Mouse (Mus musculus) forebrain, embryonic 16.5 days (tissue): ENCODE results near the gene Actr3b. TPM values are rescaled to one million over a fixed set of nuclear protein-coding genes. Genes with fewer than 3 reads are reported as not detected.

ENCODE experiments used
- ATAC-seq: fragments of 200-750 bp; cut with Nextera tagmentation; 2 replicates; pipeline ENCODE4 v1.8.0; 2017; ENCODE audit warnings: mild to moderate bottlenecking, moderate library complexity
- H3K27ac ChIP-seq: fragments of 300-500 bp; sonication (generic); 2 replicates; pipeline ENCODE4 v1.5.1; 2014; ENCODE audit warnings: low read length, control low read depth
- H3K27me3 ChIP-seq: fragments of 300-500 bp; sonication (generic); replicated peaks from 2 replicates; pipeline ENCODE4 v1.6.1; 2014; ENCODE audit warnings: low read length; ENCODE audit not compliant: control insufficient read depth, insufficient read depth
- H3K36me3 ChIP-seq: fragments of 300-500 bp; sonication (generic); 2 replicates; pipeline ENCODE4 v1.6.1; 2014; ENCODE audit not compliant: control insufficient read depth, insufficient read depth
- H3K4me1 ChIP-seq: fragments of 300-500 bp; sonication (generic); replicated peaks from 2 replicates; pipeline ENCODE4 v1.6.1; 2014; ENCODE audit warnings: low read length; ENCODE audit not compliant: control insufficient read depth, insufficient read depth
- H3K4me2 ChIP-seq: fragments of 300-500 bp; sonication (generic); 2 replicates; pipeline ENCODE4 v1.6.1; 2014; ENCODE audit warnings: mild to moderate bottlenecking, low read length, control low read depth
- H3K4me3 ChIP-seq: fragments of 300-500 bp; sonication (generic); replicated peaks from 2 replicates; pipeline ENCODE4 v1.5.1; 2014; ENCODE audit warnings: mild to moderate bottlenecking, low read length, control low read depth
- H3K9ac ChIP-seq: fragments of 300-500 bp; sonication (generic); replicated peaks from 2 replicates; pipeline ENCODE4 v1.6.1; 2014; ENCODE audit warnings: low read depth, low read length, control low read depth
- H3K9me3 ChIP-seq: fragments of 300-500 bp; sonication (generic); 2 replicates; pipeline ENCODE4 v1.6.1; 2016; ENCODE audit warnings: low read length; ENCODE audit not compliant: control insufficient read depth
- WGBS: fragments of 180-500 bp; shearing (Covaris S2); extraction: QIAGEN DNeasy Blood & Tissue Kit; methylation state at CpG from one replicate; pipeline ENCODE4 v1.1.7; 2014; 5-methylcytosine and 5-hydroxymethylcytosine counted together
- polyA plus RNA-seq: library from polyadenylated mRNA; unstranded; fragments of >200 nt; fragmentation: Nextera tagmentation; extraction: Ambion mirVana; gene quantifications from 2 replicates; pipeline ENCODE4 v1.2.1, GENCODE M21; 2015

Actr3b gene
- polyA plus RNA-seq, 1 experiment from 2014 or later, result 50.8 TPM

DNA sequence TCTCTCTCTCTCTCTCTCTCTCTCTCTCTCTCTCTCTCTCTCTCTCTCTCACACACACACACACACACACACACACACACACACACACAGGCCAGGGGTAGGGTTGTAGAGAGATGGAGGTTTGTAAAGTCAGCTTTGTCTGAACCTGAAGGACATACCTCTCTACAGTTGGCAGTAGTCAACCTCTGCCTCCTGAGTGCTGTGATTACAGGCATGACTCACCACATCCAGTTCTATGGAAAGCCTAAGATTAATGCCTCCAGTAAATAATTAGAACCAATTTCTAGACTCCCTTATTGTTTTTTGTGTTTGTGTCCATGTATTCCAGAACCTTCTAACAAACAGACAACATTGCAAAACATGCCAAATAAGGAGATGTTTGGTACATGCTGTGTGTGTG lies 11.9 kb upstream of the Actr3b start:
- Histone ChIP-seq H3K9ac (no peak overlapping the region), H3K4me3 (no peak overlapping the region), H3K36me3 (no peaks in the 10 kb centered on the region), H3K9me3 (no peaks in the 10 kb centered on the region), H3K27ac (no peak overlapping the region), H3K4me2 (no peak overlapping the region), H3K4me1 (peaks cover 9% of the 10 kb centered on the region; the same call in 1 of the 2 replicates), H3K27me3 (no peaks in the 10 kb centered on the region)
- ATAC-seq, result no peak

DNA sequence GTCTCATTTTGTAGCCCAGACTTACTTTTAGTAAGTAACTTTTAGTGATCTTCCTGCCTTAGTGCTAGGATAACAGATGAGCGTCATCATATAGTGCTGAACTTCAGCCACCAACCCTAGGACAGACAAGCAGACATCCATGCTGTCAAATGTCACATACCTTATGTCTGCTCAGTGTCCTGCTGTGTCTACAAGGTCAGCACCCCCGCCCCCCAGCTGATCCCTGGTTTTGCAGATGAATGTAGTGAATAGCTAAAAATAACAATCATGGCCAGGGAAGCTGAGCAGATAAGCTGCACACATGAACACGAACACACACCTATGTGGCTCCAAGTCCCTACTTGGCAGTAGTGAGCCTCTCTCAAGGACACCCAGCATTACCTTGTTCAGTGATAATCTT lies 11.2 kb upstream of the Actr3b start:
- peaks cover 11% of the 10 kb centered on the region for H3K4me1 ChIP-seq
- no peak overlapping the region for H3K9ac ChIP-seq
- H3K4me3 ChIP-seq, result no peak overlapping the region
- ATAC-seq, result no peak
- WGBS, result 70% methylated on average over 3 of the region's 3 CpGs
- no peaks in the 10 kb centered on the region for H3K27me3 ChIP-seq
- no peaks in the 10 kb centered on the region for H3K9me3 ChIP-seq
- H3K27ac ChIP-seq, result no peak overlapping the region
- no peak overlapping the region for H3K4me2 ChIP-seq
- no peaks in the 10 kb centered on the region for H3K36me3 ChIP-seq

GRCm38 (mm10) chr5:25751552-25751951 lies 8.2 kb upstream of the Actr3b start:
- Histone ChIP-seq H3K36me3 (no peaks in the 10 kb centered on the region), H3K4me1 (peaks cover 28% of the 10 kb centered on the region), H3K27me3 (no peaks in the 10 kb centered on the region), H3K4me3 (no peak overlapping the region), H3K9me3 (no peaks in the 10 kb centered on the region), H3K4me2 (no peak overlapping the region), H3K9ac (no peak overlapping the region), H3K27ac (no peak overlapping the region)
- ATAC-seq, result no peak

DNA sequence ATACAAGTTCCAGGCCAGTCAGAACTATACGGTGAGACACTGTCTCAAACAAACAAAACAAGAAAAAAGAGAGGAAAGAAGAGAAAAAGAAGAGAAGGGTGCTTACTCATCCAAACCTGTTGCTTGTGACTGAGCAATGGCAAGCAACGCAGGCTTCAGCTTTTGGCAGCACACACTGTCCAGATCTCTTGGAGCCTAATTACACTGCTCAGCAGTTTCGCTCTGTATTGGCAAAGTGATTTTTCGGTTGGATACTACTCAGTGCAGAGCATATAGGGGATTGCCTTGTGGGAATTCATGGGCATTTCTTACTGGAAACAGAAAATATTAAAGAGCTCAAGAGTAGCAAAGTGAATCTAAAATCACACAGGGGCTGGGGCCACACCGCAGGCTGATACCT lies 6.9 kb upstream of the Actr3b start:
- Histone ChIP-seq H3K27ac (no peak overlapping the region), H3K36me3 (no peaks in the 10 kb centered on the region), H3K9ac (no peak overlapping the region), H3K4me1 (peaks cover 28% of the 10 kb centered on the region), H3K4me3 (no peak overlapping the region), H3K4me2 (no peak overlapping the region), H3K9me3 (no peaks in the 10 kb centered on the region), H3K27me3 (no peaks in the 10 kb centered on the region)
- WGBS, result 56% methylated on average over 5 of the region's 5 CpGs
- peak; percentile 62; the same call in 1 of the 2 replicates for ATAC-seq

GRCm38 (mm10) chr5:25753556-25754235 lies 6.1 kb upstream of the Actr3b start:
- Histone ChIP-seq H3K27me3 (no peaks in the 10 kb centered on the region), H3K4me2 (no peak overlapping the region), H3K36me3 (no peaks in the 10 kb centered on the region), H3K9me3 (no peaks in the 10 kb centered on the region), H3K4me1 (peaks cover 28% of the 10 kb centered on the region), H3K9ac (no peak overlapping the region), H3K4me3 (no peak overlapping the region), H3K27ac (peak overlapping the region; percentile 52)
- 29% methylated on average over 8 of the region's 8 CpGs for WGBS
- peak; percentile 41 for ATAC-seq

DNA sequence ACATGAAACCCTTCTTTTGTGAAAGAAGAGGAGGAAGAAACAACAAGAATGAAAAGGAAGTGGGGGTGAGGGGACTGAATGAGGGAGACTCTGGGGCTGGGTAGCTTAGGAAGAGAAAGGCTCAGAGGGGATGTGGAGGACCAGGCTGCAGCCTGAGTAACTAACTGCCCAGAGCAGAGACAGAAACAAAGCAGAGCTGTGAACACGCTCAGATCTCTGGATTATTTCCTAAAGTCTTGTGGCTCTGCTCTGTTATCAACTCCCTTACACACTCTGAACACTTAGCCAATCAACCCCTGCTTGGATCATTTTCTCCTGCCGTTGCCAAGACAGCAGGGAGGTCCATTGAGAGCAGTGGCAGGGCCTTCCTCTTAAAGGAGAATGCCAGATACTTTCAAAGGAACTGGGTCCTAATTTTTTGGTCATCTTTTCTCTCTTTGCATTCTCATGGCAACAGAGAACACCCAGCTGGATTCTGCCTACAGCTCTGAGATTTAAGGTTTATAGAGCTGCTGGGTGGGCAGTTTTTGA lies 5.5 kb upstream of the Actr3b start:
- H3K27me3 ChIP-seq, result no peaks in the 10 kb centered on the region
- peak; percentile 91 for ATAC-seq
- H3K9ac ChIP-seq, result no peak overlapping the region
- peak overlapping the region; percentile 52 for H3K27ac ChIP-seq
- no peaks in the 10 kb centered on the region for H3K9me3 ChIP-seq
- H3K4me1 ChIP-seq, result peaks cover 30% of the 10 kb centered on the region
- 2% methylated on average over 2 of the region's 2 CpGs for WGBS
- no peak overlapping the region for H3K4me3 ChIP-seq
- H3K4me2 ChIP-seq, result no peak overlapping the region
- no peaks in the 10 kb centered on the region for H3K36me3 ChIP-seq

- Histone ChIP-seq H3K36me3 (no peaks in the 10 kb centered on the region), H3K4me3 (peak overlapping the region; percentile 95), H3K4me2 (peak overlapping the region; percentile 82), H3K27me3 (no peaks in the 10 kb centered on the region), H3K9ac (peak overlapping the region; percentile 91), H3K27ac (no peak overlapping the region; the same call in 1 of the 2 replicates), H3K4me1 (peaks cover 10% of the 10 kb centered on the region), H3K9me3 (no peaks in the 10 kb centered on the region)
- WGBS, result 3% methylated on average over 9 of the region's 10 CpGs
- no peak for ATAC-seq
These were observed 624 bp downstream of the Actr3b start for GRCm38 (mm10) chr5:25760410-25760832.

DNA sequence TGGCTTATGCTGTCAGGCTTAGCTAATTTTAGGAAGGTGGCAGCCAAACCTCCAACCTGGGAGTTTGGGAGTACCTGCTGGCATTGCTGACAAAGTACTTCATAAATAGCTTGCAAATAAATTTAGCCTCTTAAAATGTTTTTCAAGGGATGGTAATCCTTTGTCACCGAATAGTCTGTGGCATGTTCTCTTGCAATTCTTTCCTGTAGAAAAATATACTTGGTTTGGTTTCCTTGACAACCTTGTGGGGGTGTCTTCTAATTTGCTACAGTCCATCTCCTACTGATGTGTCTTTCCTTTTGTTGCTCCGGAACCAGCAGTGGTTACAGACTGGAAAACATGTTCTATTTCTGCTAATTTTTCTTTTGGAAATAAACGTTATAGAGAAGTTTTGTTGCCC lies 1.1 kb downstream of the Actr3b start:
- peaks cover 10% of the 10 kb centered on the region for H3K4me1 ChIP-seq
- no peaks in the 10 kb centered on the region for H3K36me3 ChIP-seq
- H3K9me3 ChIP-seq, result no peaks in the 10 kb centered on the region
- 59% methylated on average over 3 of the region's 3 CpGs for WGBS
- H3K4me3 ChIP-seq, result peak overlapping the region; percentile 24; the same call in 1 of the 2 replicates
- no peak overlapping the region for H3K9ac ChIP-seq
- no peak for ATAC-seq
- no peaks in the 10 kb centered on the region for H3K27me3 ChIP-seq
- no peak overlapping the region for H3K27ac ChIP-seq
- peak overlapping the region; percentile 82 for H3K4me2 ChIP-seq

DNA sequence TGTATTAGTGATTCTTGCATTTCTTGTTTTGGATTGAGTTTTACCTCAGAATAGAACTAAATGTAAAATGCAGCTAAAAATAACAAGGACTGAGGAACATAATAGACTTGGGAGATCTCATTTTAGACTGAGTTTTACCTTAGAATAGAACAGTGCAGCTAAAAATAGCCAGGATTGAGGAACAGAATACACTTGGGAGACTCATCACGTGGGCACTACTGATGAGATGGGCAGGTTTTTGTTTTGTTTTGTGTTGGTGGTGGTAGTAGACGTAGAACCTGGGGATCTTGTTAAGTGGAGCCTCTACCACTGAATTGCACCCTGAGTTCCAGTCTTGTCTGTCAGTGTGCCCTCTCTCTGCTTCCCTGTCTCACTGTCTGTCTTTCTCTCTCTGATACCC lies 2.1 kb downstream of the Actr3b start:
- no peak for ATAC-seq
- Histone ChIP-seq H3K9ac (no peak overlapping the region), H3K9me3 (no peaks in the 10 kb centered on the region), H3K27me3 (no peaks in the 10 kb centered on the region), H3K4me3 (peak overlapping the region; percentile 2; the same call in 1 of the 2 replicates), H3K36me3 (no peaks in the 10 kb centered on the region), H3K4me1 (peaks cover 10% of the 10 kb centered on the region), H3K4me2 (peak overlapping the region; percentile 82), H3K27ac (no peak overlapping the region)
- 75% methylated on average over 2 of the region's 2 CpGs for WGBS
